Mouse (Mus musculus): ENCODE results near the gene Gpr174. TPM values are rescaled to one million over a fixed set of nuclear protein-coding genes. Genes with fewer than 3 reads are reported as not detected.

Gene Gpr174
- total and polyA plus RNA-seq, 3 experiments, result 8.5 to 30.3 (median 16.2) TPM

DNA sequence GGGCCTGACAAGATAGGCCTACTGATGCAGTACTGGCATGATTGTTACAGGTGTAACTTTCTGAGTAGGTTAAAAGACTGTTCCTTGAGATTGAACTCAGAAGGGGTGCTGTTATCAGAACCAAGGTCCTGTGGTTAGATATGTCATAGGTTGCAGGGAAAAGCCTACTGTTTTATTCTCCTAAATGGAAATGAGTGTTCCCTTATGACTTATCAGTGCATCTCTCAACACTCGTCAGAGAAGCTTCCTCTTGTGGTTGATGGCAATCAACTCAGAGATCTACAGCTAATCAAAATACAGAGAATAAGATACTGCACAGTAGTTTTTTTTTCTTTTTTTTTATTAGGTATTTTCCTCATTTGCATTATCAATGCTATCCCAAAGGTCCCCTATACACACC lies 19.2 kb upstream of the Gpr174 start:
- no peak for TF ChIP-seq ZKSCAN1 (IDR thresholded peaks at IDR 0.05; ENCODE audit: borderline replicate concordance, low read depth, low read length)
- no peak for TF ChIP-seq E2F4 (IDR thresholded peaks at IDR 0.05; ENCODE audit: insufficient replicate concordance, low read depth, low read length)
- no peak for TF ChIP-seq GABPA (IDR thresholded peaks at IDR 0.05; ENCODE audit: insufficient replicate concordance, low read depth, low read length)
- TF ChIP-seq USF2 (conservative IDR thresholded peaks at IDR 0.05; ENCODE audit: low read depth, low read length), result no peak
- dilution Hi-C loops (cut with MboI; ENCODE audit: extremely low pct_ligation_motif_present, extremely low pct_unique_long_range_greater_than_20kb, low sequenced_read_pairs) (no loop called here), in situ Hi-C loops (cut with MboI; ENCODE audit: low pct_ligation_motif_present, low pct_unique_long_range_greater_than_20kb, low sequenced_read_pairs) (no loop called here)
- Histone ChIP-seq H3K27ac (ENCODE audit: insufficient read depth, low read depth) (no peak overlapping the region), H3K79me2 (replicated peaks; ENCODE audit: control insufficient read depth, extremely low read depth, insufficient read depth, poor library complexity, severe bottlenecking) (no peaks in the 10 kb centered on the region), H3K9ac (ENCODE audit: insufficient read depth, low read depth) (no peak overlapping the region), H3K4me3 (replicated peaks in 1 of 3; ENCODE audit: low read depth in 2 of 3, low read length in 2 of 3, poor library complexity in 1 of 3) (no peak overlapping the region), H3K36me3 (replicated peaks in 1 of 2; ENCODE audit: control insufficient read depth in 1 of 2, insufficient read depth in 1 of 2, low read length in 1 of 2) (no peaks in the 10 kb centered on the region), H3K27me3 (replicated peaks) (no peaks in the 10 kb centered on the region), H3K4me1 (ENCODE audit: control insufficient read depth in 1 of 2, insufficient read depth in 2 of 2) (no peaks in the 10 kb centered on the region), H3K9me3 (replicated peaks; ENCODE audit: low read length) (no peaks in the 10 kb centered on the region), H3K4me2 (ENCODE audit: insufficient read depth, low read depth, poor library complexity, severe bottlenecking) (no peak overlapping the region)
- DNase-seq (ENCODE audit: extremely low read depth), result no peak

DNA sequence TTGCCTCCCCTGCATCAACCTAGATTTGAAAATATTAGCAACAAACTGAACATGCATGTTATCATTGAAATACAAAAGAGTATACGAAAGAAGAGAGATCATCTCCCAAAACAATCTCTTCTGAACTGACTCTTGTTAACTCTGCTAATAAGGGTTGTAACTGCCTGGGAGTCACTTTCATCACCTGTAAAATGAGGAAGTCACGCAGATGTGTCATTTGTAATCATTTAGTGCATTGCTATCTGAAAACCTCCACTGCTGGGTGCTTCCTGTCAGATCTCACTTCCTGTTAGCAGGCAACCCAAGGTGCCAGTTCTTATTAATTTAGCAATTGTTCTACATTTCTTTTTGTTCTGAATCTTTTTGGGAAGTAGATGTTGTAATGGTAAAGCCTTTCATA lies 5.3 kb upstream of the Gpr174 start:
- Histone ChIP-seq H3K79me2 (replicated peaks; ENCODE audit: control insufficient read depth, extremely low read depth, insufficient read depth, poor library complexity, severe bottlenecking) (no peaks in the 10 kb centered on the region), H3K27ac (ENCODE audit: insufficient read depth, low read depth) (no peak overlapping the region), H3K27me3 (replicated peaks) (no peaks in the 10 kb centered on the region), H3K9ac (ENCODE audit: insufficient read depth, low read depth) (no peak overlapping the region; the same call in 1 of the 2 replicates), H3K36me3 (replicated peaks in 1 of 2; ENCODE audit: control insufficient read depth in 1 of 2, insufficient read depth in 1 of 2, low read length in 1 of 2) (no peaks in the 10 kb centered on the region), H3K4me3 (replicated peaks in 1 of 3; ENCODE audit: low read depth in 2 of 3, low read length in 2 of 3, poor library complexity in 1 of 3) (no peak overlapping the region), H3K4me2 (ENCODE audit: insufficient read depth, low read depth, poor library complexity, severe bottlenecking) (no peak overlapping the region), H3K4me1 (ENCODE audit: control insufficient read depth in 1 of 2, insufficient read depth in 2 of 2) (peaks cover 0 to 35% of the 10 kb centered on the region in 2 experiments; a peak in 1 of 4 replicates), H3K9me3 (replicated peaks; ENCODE audit: low read length) (no peaks in the 10 kb centered on the region)
- in situ Hi-C loops (cut with MboI; ENCODE audit: low pct_ligation_motif_present, low pct_unique_long_range_greater_than_20kb, low sequenced_read_pairs) (no loop called here), dilution Hi-C loops (cut with MboI; ENCODE audit: extremely low pct_ligation_motif_present, extremely low pct_unique_long_range_greater_than_20kb, low sequenced_read_pairs) (no loop called here)
- peak; percentile 73 for DNase-seq (ENCODE audit: extremely low read depth)
- TF ChIP-seq MEF2A (IDR thresholded peaks at IDR 0.05; ENCODE audit: borderline replicate concordance, low read depth, low read length), result peak; percentile 60; the same call in 1 of the 2 replicates
- TF ChIP-seq BHLHE40 (IDR thresholded peaks at IDR 0.05; ENCODE audit: low read depth, low read length), result peak; percentile 71
- TF ChIP-seq MAX (IDR thresholded peaks at IDR 0.05; ENCODE audit: low read length), result no peak
- TF ChIP-seq EP300 (IDR thresholded peaks at IDR 0.05; ENCODE audit: low read length), result peak; percentile 95
- peak; percentile 86 for TF ChIP-seq ETS1 (conservative IDR thresholded peaks at IDR 0.05; ENCODE audit: low read depth, low read length)
- peak; percentile 54; the same call in 1 of the 2 replicates for TF ChIP-seq CHD2 (IDR thresholded peaks at IDR 0.05; ENCODE audit: low read length)
- no peak for TF ChIP-seq MAZ (IDR thresholded peaks at IDR 0.05; ENCODE audit: low read depth, low read length)
- no peak for TF ChIP-seq MYC (IDR thresholded peaks at IDR 0.05; ENCODE audit: low read depth, low read length)
- peak; percentile 47; the same call in 1 of the 2 replicates for TF ChIP-seq SIN3A (IDR thresholded peaks at IDR 0.05; ENCODE audit: low read length)
- peak; percentile 76; the same call in 1 of the 2 replicates for TF ChIP-seq TBP (conservative IDR thresholded peaks at IDR 0.05; ENCODE audit: low read depth, low read length)
- peak; percentile 65 for TF ChIP-seq JUND (conservative IDR thresholded peaks at IDR 0.05; ENCODE audit: low read depth, low read length)
- TF ChIP-seq ZC3H11A (IDR thresholded peaks at IDR 0.05; ENCODE audit: low read depth, low read length), result no peak
- peak; percentile 80 for TF ChIP-seq IRF4 (IDR thresholded peaks at IDR 0.05; ENCODE audit: low read depth, low read length)
- no peak for TF ChIP-seq UBTF (IDR thresholded peaks at IDR 0.05; ENCODE audit: low read depth, low read length)
- TF ChIP-seq GABPA (IDR thresholded peaks at IDR 0.05; ENCODE audit: insufficient replicate concordance, low read depth, low read length), result no peak
- no peak for TF ChIP-seq USF1 (IDR thresholded peaks at IDR 0.05; ENCODE audit: low read depth, low read length)
- peak; percentile 22; the same call in 1 of the 2 replicates for TF ChIP-seq POLR2A (IDR thresholded peaks at IDR 0.05; ENCODE audit: low read depth, low read length)
- TF ChIP-seq USF2 (conservative IDR thresholded peaks at IDR 0.05; ENCODE audit: low read depth, low read length), result no peak
- TF ChIP-seq TCF12 (IDR thresholded peaks at IDR 0.05; ENCODE audit: low read depth, low read length), result peak; percentile 82
- 0 out of 2 replicates have a peak, but pooled peaks have one; percentile 14 for TF ChIP-seq RCOR1 (conservative IDR thresholded peaks at IDR 0.05; ENCODE audit: low read depth, low read length)
- TF ChIP-seq NELFE (IDR thresholded peaks at IDR 0.05; ENCODE audit: low read depth, low read length), result no peak
- peak; percentile 69 for TF ChIP-seq ELF1 (IDR thresholded peaks at IDR 0.05; ENCODE audit: low read depth, low read length)
- TF ChIP-seq MXI1 (IDR thresholded peaks at IDR 0.05; ENCODE audit: low read depth, low read length), result no peak
- no peak for TF ChIP-seq CHD1 (IDR thresholded peaks at IDR 0.05; ENCODE audit: low read depth, low read length)
- no peak for TF ChIP-seq NRF1 (IDR thresholded peaks at IDR 0.05; ENCODE audit: low read depth, low read length)
- TF ChIP-seq CTCF (conservative IDR thresholded peaks at IDR 0.05 in 1 of 2, IDR thresholded peaks at IDR 0.05 in 1 of 2; ENCODE audit: low read depth in 2 of 2, low read length in 2 of 2), result no peak
- peak; percentile 47; the same call in 1 of the 2 replicates for TF ChIP-seq JUN (IDR thresholded peaks at IDR 0.05; ENCODE audit: insufficient read depth, low read depth, low read length)
- no peak for TF ChIP-seq E2F4 (IDR thresholded peaks at IDR 0.05; ENCODE audit: insufficient replicate concordance, low read depth, low read length)
